Mouse (Mus musculus): ENCODE measurements around the gene Fam71f2.

DNA sequence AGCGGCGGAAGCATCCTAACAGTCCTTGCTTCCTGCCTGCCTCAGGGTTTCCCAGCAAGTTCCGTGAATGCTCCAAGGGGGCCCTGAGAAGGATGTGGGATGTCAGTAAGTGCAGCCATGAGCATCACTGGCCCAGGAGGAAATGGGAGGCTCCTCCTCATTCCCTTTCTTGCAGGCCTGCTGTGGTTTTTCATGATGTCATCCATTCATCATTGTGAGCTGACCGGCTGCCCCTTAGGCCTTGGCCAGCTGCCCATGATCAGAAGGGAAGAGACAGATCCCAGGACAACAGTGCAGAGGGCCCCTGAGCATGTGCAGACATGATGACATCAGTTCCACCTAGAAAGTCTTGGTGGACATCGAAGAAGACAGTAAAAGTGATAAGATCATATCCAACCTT lies 39.5 kb downstream of the Fam71f2 start, which contains the start of gene Fam71f1:
- TF ChIP-seq POLR2A (IDR thresholded peaks at IDR 0.05; ENCODE audit: borderline replicate concordance, control insufficient read depth, low read depth, low read length) (no peak), CTCF (IDR thresholded peaks at IDR 0.05; ENCODE audit: control insufficient read depth, insufficient read depth, low read length) (no peak)

Measured in bone marrow, adult 2 months (tissue).